Mouse (Mus musculus) hindbrain, embryonic 14.5 days (tissue): Measurements from ENCODE around the gene Tmem131l. TPM values are rescaled to one million over a fixed set of nuclear protein-coding genes. Genes with fewer than 3 reads are reported as not detected.
A peak's percentile ranks its signal among the peaks of the same experiment; 100 is the strongest.

Source experiments
- ATAC-seq: fragments of 200-750 bp; cut with Nextera tagmentation; 2 replicates; pipeline ENCODE4 v1.8.0; 2017; ENCODE audit warnings: moderate number of reproducible peaks, mild to moderate bottlenecking, moderate TSS enrichment, moderate library complexity; ENCODE audit not compliant: low FRiP score
- DNase-seq: peaks from one replicate; pipeline ENCODE4 v3.0.0-alpha.2; 2015; ENCODE audit warnings: low spot score
- H3K27ac ChIP-seq: fragments of 300-500 bp; sonication (generic); 2 replicates; pipeline ENCODE4 v1.5.1; 2014; ENCODE audit warnings: mild to moderate bottlenecking, moderate library complexity
- H3K27me3 ChIP-seq: fragments of 300-500 bp; sonication (generic); 2 replicates; pipeline ENCODE4 v1.6.1; 2014; ENCODE audit warnings: mild to moderate bottlenecking, low read length, mixed read lengths; ENCODE audit not compliant: control insufficient read depth, insufficient read depth
- H3K36me3 ChIP-seq: fragments of 300-500 bp; sonication (generic); replicated peaks from 2 replicates; pipeline ENCODE4 v1.6.1; 2014; ENCODE audit not compliant: control insufficient read depth, insufficient read depth
- H3K4me1 ChIP-seq: fragments of 300-500 bp; sonication (generic); replicated peaks from 2 replicates; pipeline ENCODE4 v1.6.1; 2014; ENCODE audit warnings: antibody characterized with exemption, low read length, mixed read lengths; ENCODE audit not compliant: control insufficient read depth, insufficient read depth
- H3K4me2 ChIP-seq: fragments of 300-500 bp; sonication (generic); replicated peaks from 2 replicates; pipeline ENCODE4 v1.6.1; 2014; ENCODE audit warnings: mild to moderate bottlenecking, moderate library complexity
- H3K4me3 ChIP-seq: fragments of 300-500 bp; sonication (generic); replicated peaks from 2 replicates; pipeline ENCODE4 v1.5.1; 2014; ENCODE audit warnings: mild to moderate bottlenecking, low read length
- H3K9ac ChIP-seq: fragments of 300-500 bp; sonication (generic); 2 replicates; pipeline ENCODE4 v1.6.1; 2014
- H3K9me3 ChIP-seq: fragments of 300-500 bp; sonication (generic); 2 replicates; pipeline ENCODE4 v1.6.1; 2016; ENCODE audit warnings: low read length; ENCODE audit not compliant: control insufficient read depth
- WGBS: fragments of 180-500 bp; shearing (Covaris S2); extraction: QIAGEN DNeasy Blood & Tissue Kit; methylation state at CpG from one replicate; pipeline ENCODE4 v1.1.7; 2014; 5-methylcytosine and 5-hydroxymethylcytosine counted together
- polyA plus RNA-seq: library from polyadenylated mRNA; unstranded; fragments of >200 nt; fragmentation: Nextera tagmentation; extraction: Ambion mirVana; gene quantifications from 2 replicates; pipeline ENCODE4 v1.2.1, GENCODE M21; 2014

Gene Tmem131l
- polyA plus RNA-seq, 1 experiment from 2014 or later: 57.5 TPM

DNA sequence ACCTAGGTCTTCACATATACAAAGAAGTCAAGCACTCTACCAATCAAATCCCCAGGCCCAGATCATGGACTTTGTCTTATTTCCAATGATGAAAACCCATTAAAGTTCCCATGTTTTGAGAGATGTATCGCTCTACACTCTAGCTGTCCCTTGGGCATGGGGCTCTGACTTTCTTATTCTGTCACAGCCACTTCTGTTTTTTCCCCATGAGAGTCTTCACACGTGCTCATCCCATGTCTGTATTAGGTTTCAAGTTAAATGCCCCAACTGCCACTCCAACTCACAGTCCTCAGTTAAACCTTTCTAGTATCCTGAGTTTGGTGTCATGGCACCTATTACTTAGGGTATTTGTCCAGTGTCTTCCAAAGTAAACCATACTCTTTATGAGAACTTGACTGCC, 34.8 kb upstream of the Tmem131l start:
- no peak for ATAC-seq
- no peaks in the 10 kb centered on the region for H3K9me3 ChIP-seq
- H3K4me1 ChIP-seq: no peaks in the 10 kb centered on the region

GRCm38 (mm10) chr3:84071641-84072040, 31.7 kb upstream of the Tmem131l start:
- H3K9me3 ChIP-seq: no peaks in the 10 kb centered on the region
- no peaks in the 10 kb centered on the region for H3K36me3 ChIP-seq
- ATAC-seq (no peak), DNase-seq (no peak)
- 23% methylated on average over 2 of the region's 2 CpGs for WGBS
- H3K27me3 ChIP-seq: no peaks in the 10 kb centered on the region
- no peak overlapping the region for H3K27ac ChIP-seq
- H3K4me1 ChIP-seq: no peaks in the 10 kb centered on the region
- H3K4me3 ChIP-seq: no peak overlapping the region
- no peak overlapping the region for H3K4me2 ChIP-seq
- H3K9ac ChIP-seq: no peak overlapping the region

More for the DNA sequence above, 34.8 kb upstream of the Tmem131l start:
- DNase-seq: no peak
- H3K4me2 ChIP-seq: no peak overlapping the region
- H3K27me3 ChIP-seq: no peaks in the 10 kb centered on the region
- H3K4me3 ChIP-seq: no peak overlapping the region
- H3K27ac ChIP-seq: no peak overlapping the region
- no peak overlapping the region for H3K9ac ChIP-seq
- no peaks in the 10 kb centered on the region for H3K36me3 ChIP-seq
- WGBS: 89% methylated on average over 2 of the region's 2 CpGs

DNA sequence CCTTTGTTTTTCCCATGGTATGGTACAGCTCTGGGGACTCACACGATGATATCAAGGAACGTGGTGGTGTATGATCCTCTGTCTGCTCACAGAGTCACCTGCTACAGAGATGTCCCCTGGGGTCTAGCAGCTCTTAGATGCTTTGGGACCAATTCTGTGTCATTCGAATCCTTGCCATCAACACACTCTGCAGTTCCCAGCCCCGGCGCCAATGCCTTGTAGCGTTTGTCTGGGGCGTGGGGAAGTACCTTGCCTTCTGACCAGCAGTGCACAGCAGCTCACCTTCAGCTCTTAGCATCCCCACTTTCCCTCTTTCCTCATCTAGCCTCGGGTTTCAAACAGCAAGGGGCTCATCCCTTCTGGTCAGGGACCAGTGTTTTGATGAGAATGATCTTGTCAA, 30.8 kb upstream of the Tmem131l start:
- WGBS: 89% methylated on average over 8 of the region's 8 CpGs
- Histone ChIP-seq H3K27me3 (no peaks in the 10 kb centered on the region), H3K4me3 (no peak overlapping the region), H3K4me1 (no peaks in the 10 kb centered on the region), H3K9ac (no peak overlapping the region), H3K27ac (no peak overlapping the region), H3K36me3 (no peaks in the 10 kb centered on the region), H3K9me3 (no peaks in the 10 kb centered on the region), H3K4me2 (no peak overlapping the region)
- DNase-seq: no peak
- ATAC-seq: no peak

- no peak for ATAC-seq
- H3K4me2 ChIP-seq: no peak overlapping the region
- H3K36me3 ChIP-seq: no peaks in the 10 kb centered on the region
- H3K9me3 ChIP-seq: no peaks in the 10 kb centered on the region
- no peak overlapping the region for H3K9ac ChIP-seq
- H3K4me1 ChIP-seq: no peaks in the 10 kb centered on the region
- no peaks in the 10 kb centered on the region for H3K27me3 ChIP-seq
- DNase-seq: no peak
- 84% methylated on average over 13 of the region's 13 CpGs for WGBS
- no peak overlapping the region for H3K4me3 ChIP-seq
- H3K27ac ChIP-seq: no peak overlapping the region
Measured at GRCm38 (mm10) chr3:84068831-84069709, 29.1 kb upstream of the Tmem131l start.

DNA sequence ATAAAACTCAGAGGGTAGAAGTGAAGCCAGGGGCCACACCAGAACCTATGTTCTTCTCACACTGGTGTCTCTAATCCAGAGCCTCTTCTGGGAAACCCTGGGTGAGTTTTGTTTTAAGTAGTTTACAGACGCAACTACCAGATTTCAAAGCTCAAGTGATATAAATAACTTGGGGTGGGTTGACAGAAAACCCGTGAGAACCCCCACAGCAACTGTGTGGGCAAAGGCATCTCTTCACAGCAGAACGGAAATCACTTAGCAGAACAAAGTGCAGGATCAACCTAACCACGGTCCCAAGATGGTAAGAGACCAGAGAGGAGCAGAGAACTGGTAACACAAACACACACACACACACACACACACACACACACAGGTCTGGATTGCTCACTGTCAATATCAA, 25.9 kb upstream of the Tmem131l start:
- DNase-seq (no peak), ATAC-seq (no peak)
- Histone ChIP-seq H3K4me1 (no peaks in the 10 kb centered on the region), H3K27ac (no peak overlapping the region), H3K27me3 (no peaks in the 10 kb centered on the region), H3K4me3 (no peak overlapping the region), H3K36me3 (no peaks in the 10 kb centered on the region), H3K9me3 (no peaks in the 10 kb centered on the region), H3K9ac (no peak overlapping the region), H3K4me2 (no peak overlapping the region)
- WGBS: 91% methylated on average over 4 of the region's 4 CpGs

DNA sequence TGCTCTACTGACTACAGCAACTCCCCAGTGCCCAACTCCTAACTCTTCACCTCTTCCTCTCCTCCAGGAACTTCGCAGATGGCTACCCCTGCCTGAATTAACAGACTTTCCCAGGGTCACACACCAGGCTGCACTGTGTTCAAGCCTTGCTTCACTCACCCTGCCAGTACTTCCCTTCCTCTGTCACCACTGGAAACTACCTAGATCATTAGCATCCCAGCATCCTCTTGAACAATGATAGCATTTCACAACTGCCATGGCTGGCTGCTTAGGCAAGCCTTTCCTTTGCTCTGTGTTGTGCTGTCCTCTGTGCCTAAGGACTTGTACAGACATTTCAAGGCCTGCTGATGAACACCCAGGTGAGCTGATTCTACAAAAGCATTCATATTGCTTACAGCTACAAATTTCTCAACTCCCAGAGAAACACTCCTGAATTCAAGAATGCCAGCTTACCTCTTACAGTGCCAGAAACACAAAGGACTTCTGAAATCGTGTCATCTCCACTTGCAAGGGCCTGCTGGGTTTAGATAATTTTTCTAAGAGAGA, 23.5 kb upstream of the Tmem131l start:
- no peaks in the 10 kb centered on the region for H3K27me3 ChIP-seq
- no peaks in the 10 kb centered on the region for H3K36me3 ChIP-seq
- peak; percentile 17 for DNase-seq
- no peaks in the 10 kb centered on the region for H3K4me1 ChIP-seq
- ATAC-seq: no peak
- H3K9me3 ChIP-seq: no peaks in the 10 kb centered on the region
- 87% methylated on average over 2 of the region's 2 CpGs for WGBS
- H3K4me3 ChIP-seq: no peak overlapping the region
- H3K9ac ChIP-seq: no peak overlapping the region
- H3K27ac ChIP-seq: no peak overlapping the region
- no peak overlapping the region for H3K4me2 ChIP-seq

DNA sequence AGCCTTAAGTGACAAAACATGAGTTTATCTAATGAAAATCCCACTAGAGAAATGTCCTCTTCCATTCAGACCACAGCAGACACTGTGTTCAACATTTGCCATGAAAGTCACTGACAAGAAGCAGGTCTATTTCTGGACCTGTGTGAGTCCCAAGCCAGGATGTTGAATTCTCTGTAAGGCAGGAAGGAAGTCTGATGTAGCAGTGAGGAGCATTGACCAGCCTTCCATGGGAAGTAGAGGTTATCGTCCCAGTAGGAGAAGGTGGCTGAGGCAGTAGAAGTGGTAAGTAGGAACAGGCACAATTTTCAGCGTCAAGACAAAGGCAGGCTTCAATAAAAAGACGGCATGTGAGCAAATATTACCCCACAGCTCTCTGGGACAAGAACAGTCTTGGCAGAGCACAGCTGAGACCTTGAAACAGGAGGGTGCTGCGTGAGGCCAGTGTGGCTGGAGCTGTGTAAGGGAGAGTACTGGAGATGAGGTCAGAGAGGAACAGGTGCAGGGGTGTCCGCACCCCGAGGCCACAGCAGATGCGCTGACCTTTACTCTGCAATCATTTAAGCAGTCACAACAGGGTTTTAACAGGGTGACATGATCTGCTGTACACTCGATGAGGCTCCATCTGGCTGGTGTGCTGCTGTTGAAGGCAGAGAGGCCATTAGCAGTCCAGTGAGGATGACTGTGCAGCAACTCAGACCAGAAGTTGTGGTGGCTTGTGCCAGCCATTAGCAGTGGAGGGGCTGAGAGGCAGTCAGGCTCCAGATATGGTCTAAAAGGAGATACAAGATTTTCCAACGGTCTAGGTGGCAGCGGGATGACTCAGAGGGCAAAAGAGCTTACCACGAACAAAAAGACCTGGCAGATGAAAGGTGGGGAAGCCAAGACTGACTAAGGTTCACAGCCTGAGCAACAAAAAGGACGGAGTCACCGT, 21.8 kb upstream of the Tmem131l start:
- Histone ChIP-seq H3K4me2 (no peak overlapping the region), H3K4me1 (no peaks in the 10 kb centered on the region), H3K9me3 (no peaks in the 10 kb centered on the region), H3K27me3 (no peaks in the 10 kb centered on the region), H3K36me3 (no peaks in the 10 kb centered on the region), H3K4me3 (no peak overlapping the region), H3K9ac (no peak overlapping the region), H3K27ac (no peak overlapping the region)
- DNase-seq (peak; percentile 21), ATAC-seq (no peak)
- WGBS: 75% methylated on average over 13 of the region's 13 CpGs

- H3K9ac ChIP-seq: no peak overlapping the region
- H3K4me2 ChIP-seq: no peak overlapping the region
- DNase-seq (no peak), ATAC-seq (no peak)
- 86% methylated on average over 5 of the region's 5 CpGs for WGBS
- H3K9me3 ChIP-seq: no peaks in the 10 kb centered on the region
- no peaks in the 10 kb centered on the region for H3K36me3 ChIP-seq
- no peaks in the 10 kb centered on the region for H3K4me1 ChIP-seq
- no peaks in the 10 kb centered on the region for H3K27me3 ChIP-seq
- no peak overlapping the region for H3K4me3 ChIP-seq
- H3K27ac ChIP-seq: no peak overlapping the region
Measured at GRCm38 (mm10) chr3:84060946-84061345, 21.0 kb upstream of the Tmem131l start.

DNA sequence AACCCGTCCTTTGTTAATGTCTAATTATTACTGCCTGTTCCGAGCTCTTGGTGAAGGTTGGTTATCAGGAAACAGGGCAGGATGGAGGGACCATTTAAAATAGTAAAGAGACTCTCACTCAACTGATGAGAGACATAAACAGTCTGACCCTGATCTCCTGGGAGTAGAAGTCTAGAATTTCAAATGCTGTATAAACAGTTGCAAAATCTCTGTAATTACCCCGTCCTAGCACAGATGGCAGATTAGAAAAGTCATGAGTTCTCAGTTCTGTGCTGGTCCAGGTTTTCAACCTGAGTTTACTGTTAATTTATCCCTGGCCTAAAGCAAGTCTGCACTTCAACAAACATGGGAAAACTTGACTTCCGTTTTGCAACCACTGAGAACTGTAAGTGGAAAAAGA, 20.2 kb upstream of the Tmem131l start:
- Histone ChIP-seq H3K36me3 (no peaks in the 10 kb centered on the region), H3K9me3 (no peaks in the 10 kb centered on the region), H3K27me3 (no peaks in the 10 kb centered on the region), H3K4me1 (no peaks in the 10 kb centered on the region), H3K9ac (no peak overlapping the region), H3K4me3 (no peak overlapping the region), H3K27ac (no peak overlapping the region), H3K4me2 (no peak overlapping the region)
- 73% methylated on average over 4 of the region's 4 CpGs for WGBS
- no peak for ATAC-seq
- no peak for DNase-seq
